Mouse (Mus musculus) midbrain, embryonic 14.5 days (tissue): ENCODE results near the gene Accsl. TPM values are rescaled to one million over a fixed set of nuclear protein-coding genes. Genes with fewer than 3 reads are reported as not detected.

ENCODE experiments used
- ATAC-seq: fragments of 200-750 bp; cut with Nextera tagmentation; 2 replicates; pipeline ENCODE4 v1.8.0; 2017; ENCODE audit warnings: moderate number of reproducible peaks, moderate library complexity; ENCODE audit not compliant: low FRiP score, low TSS enrichment
- DNase-seq: peaks from one replicate; pipeline ENCODE4 v3.0.0-alpha.2; 2015
- H3K27ac ChIP-seq: fragments of 300-500 bp; sonication (generic); replicated peaks from 2 replicates; pipeline ENCODE4 v1.5.1; 2014; ENCODE audit warnings: mild to moderate bottlenecking, low read depth, low read length, moderate library complexity
- H3K27me3 ChIP-seq: fragments of 300-500 bp; sonication (generic); 2 replicates; pipeline ENCODE4 v1.6.1; 2014; ENCODE audit warnings: low read length, control low read depth, mixed read lengths; ENCODE audit not compliant: control insufficient read depth, insufficient read depth
- H3K36me3 ChIP-seq: fragments of 300-500 bp; sonication (generic); 2 replicates; pipeline ENCODE4 v1.6.1; 2014; ENCODE audit warnings: low read length, control low read depth; ENCODE audit not compliant: control insufficient read depth, insufficient read depth
- H3K4me1 ChIP-seq: fragments of 300-500 bp; sonication (generic); 2 replicates; pipeline ENCODE4 v1.6.1; 2014; ENCODE audit warnings: mild to moderate bottlenecking, antibody characterized with exemption, low read length, control low read depth; ENCODE audit not compliant: control insufficient read depth, insufficient read depth
- H3K4me2 ChIP-seq: fragments of 300-500 bp; sonication (generic); 2 replicates; pipeline ENCODE4 v1.6.1; 2014; ENCODE audit warnings: mild to moderate bottlenecking, low read length, moderate library complexity
- H3K4me3 ChIP-seq: fragments of 300-500 bp; sonication (generic); replicated peaks from 2 replicates; pipeline ENCODE4 v1.5.1; 2014; ENCODE audit warnings: low read depth, low read length
- H3K9ac ChIP-seq: fragments of 300-500 bp; sonication (generic); replicated peaks from 2 replicates; pipeline ENCODE4 v1.6.1; 2014; ENCODE audit warnings: mild to moderate bottlenecking, low read length, moderate library complexity
- H3K9me3 ChIP-seq: fragments of 300-500 bp; sonication (generic); 2 replicates; pipeline ENCODE4 v1.6.1; 2016; ENCODE audit warnings: low read length, control low read depth, mixed read lengths; ENCODE audit not compliant: control insufficient read depth
- WGBS: fragments of 180-500 bp; shearing (Covaris S2); extraction: QIAGEN DNeasy Blood & Tissue Kit; methylation state at CpG from one replicate; pipeline ENCODE4 v1.1.7; 2014; 5-methylcytosine and 5-hydroxymethylcytosine counted together
- polyA plus RNA-seq: library from polyadenylated mRNA; unstranded; fragments of >200 nt; fragmentation: Nextera tagmentation; extraction: Ambion mirVana; gene quantifications from 2 replicates; pipeline ENCODE4 v1.2.1, GENCODE M21; 2014

Gene Accsl
- polyA plus RNA-seq, 1 experiment from 2014 or later: 0.18 TPM

- Histone ChIP-seq H3K9me3 (no peaks in the 10 kb centered on the region), H3K4me3 (no peak overlapping the region), H3K4me2 (no peak overlapping the region), H3K36me3 (peaks cover 71% of the 10 kb centered on the region), H3K4me1 (no peaks in the 10 kb centered on the region), H3K27me3 (no peaks in the 10 kb centered on the region), H3K9ac (no peak overlapping the region), H3K27ac (no peak overlapping the region)
- peak; percentile 55 for DNase-seq
- ATAC-seq: no peak
- WGBS: 12% methylated on average over 2 of the region's 2 CpGs
Measured at GRCm38 (mm10) chr2:93809931-93810330, 59.0 kb downstream of the Accsl start.

DNA sequence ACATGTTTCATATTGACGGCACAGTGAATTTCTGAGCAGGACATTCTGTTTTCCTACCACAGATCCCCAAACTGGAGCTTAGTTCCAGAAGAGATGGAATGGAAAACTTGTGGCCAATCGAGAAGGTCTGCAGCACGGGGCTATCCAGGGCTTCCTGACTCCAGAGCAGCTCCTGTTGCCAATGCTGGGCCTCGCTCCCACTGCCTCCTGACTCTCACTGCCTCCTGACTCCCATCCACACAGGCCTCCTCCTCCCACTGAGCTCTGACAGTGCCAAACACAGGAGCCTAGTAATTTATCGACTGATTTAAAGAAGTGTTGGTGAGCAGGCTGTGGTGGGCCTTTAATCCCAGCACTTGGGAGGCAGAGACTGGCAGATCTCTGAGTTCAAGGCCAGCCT lies 60.9 kb downstream of the Accsl start:
- no peaks in the 10 kb centered on the region for H3K4me1 ChIP-seq
- H3K9me3 ChIP-seq: no peaks in the 10 kb centered on the region
- H3K27me3 ChIP-seq: no peaks in the 10 kb centered on the region
- H3K27ac ChIP-seq: no peak overlapping the region
- DNase-seq (no peak), ATAC-seq (no peak)
- no peak overlapping the region for H3K9ac ChIP-seq
- no peak overlapping the region for H3K4me3 ChIP-seq
- WGBS: 91% methylated on average over 5 of the region's 5 CpGs
- peaks cover 80% of the 10 kb centered on the region for H3K36me3 ChIP-seq
- no peak overlapping the region for H3K4me2 ChIP-seq

- Histone ChIP-seq H3K9me3 (no peaks in the 10 kb centered on the region), H3K4me3 (no peak overlapping the region), H3K27ac (no peak overlapping the region), H3K4me1 (no peaks in the 10 kb centered on the region), H3K4me2 (no peak overlapping the region), H3K9ac (no peak overlapping the region), H3K27me3 (no peaks in the 10 kb centered on the region), H3K36me3 (peaks cover 76% of the 10 kb centered on the region)
- DNase-seq: no peak
- WGBS: 84% methylated on average over 8 of the region's 8 CpGs
- no peak for ATAC-seq
Measured at GRCm38 (mm10) chr2:93807440-93807839, 61.5 kb downstream of the Accsl start.

DNA sequence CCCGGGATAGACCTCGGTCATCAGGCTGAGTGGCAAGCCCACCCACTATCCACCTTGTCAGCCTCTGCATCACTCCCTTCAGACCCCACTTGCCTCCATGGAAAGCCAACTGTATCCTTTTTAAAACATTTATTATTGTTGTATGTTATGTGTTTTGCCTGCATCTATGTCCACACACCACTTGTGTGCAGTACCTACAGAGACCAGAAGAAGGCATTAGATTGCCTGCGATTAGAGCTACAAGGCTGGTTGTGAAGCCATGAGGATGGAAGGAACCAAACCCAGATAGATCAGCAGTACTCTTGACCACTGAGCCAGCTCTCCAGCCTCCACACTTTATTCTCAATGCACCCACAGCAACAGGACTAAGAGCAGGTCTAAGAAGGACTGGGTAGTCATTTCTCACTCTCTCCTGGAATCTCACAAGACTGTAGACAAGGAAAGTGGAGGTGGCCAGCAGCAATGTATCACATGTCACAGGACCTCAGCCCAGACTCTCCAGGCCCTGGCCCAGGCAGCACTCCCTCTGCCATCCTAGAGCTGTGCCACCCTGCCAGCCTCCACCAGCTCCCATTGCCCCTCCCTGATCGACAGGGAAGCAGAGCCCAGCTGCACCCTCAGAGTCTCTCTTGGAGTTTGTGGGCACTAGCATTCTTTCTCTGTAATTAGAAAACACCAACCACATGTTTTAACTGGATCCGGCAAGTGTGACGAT lies 62.3 kb downstream of the Accsl start:
- H3K4me2 ChIP-seq: no peak overlapping the region
- H3K36me3 ChIP-seq: peaks cover 76% of the 10 kb centered on the region
- no peaks in the 10 kb centered on the region for H3K27me3 ChIP-seq
- no peaks in the 10 kb centered on the region for H3K9me3 ChIP-seq
- no peak overlapping the region for H3K27ac ChIP-seq
- 96% methylated on average over 6 of the region's 6 CpGs for WGBS
- H3K4me1 ChIP-seq: no peaks in the 10 kb centered on the region
- ATAC-seq (no peak), DNase-seq (no peak)
- no peak overlapping the region for H3K4me3 ChIP-seq
- H3K9ac ChIP-seq: no peak overlapping the region

- Histone ChIP-seq H3K9ac (no peak overlapping the region), H3K4me1 (no peaks in the 10 kb centered on the region), H3K4me3 (no peak overlapping the region), H3K27me3 (no peaks in the 10 kb centered on the region), H3K4me2 (no peak overlapping the region), H3K27ac (no peak overlapping the region), H3K36me3 (peaks cover 68% of the 10 kb centered on the region), H3K9me3 (no peaks in the 10 kb centered on the region)
- WGBS: 88% methylated on average over 4 of the region's 4 CpGs
- ATAC-seq (no peak), DNase-seq (no peak)
Measured at GRCm38 (mm10) chr2:93805523-93805922, 63.4 kb downstream of the Accsl start.

Other genes with a start within 250 kb of the Accsl start
- gene Alx4, start 226.8 kb downstream of the Accsl start, polyA plus RNA-seq: 0.05 and 0.80 TPM in 2 replicates
- gene Ext2, start 46.6 kb downstream of the Accsl start, polyA plus RNA-seq: 61.0 and 69.9 TPM in 2 replicates
- gene Accs, start 19.2 kb downstream of the Accsl start, polyA plus RNA-seq: 4.9 and 5.6 TPM in 2 replicates
- gene Gm13889, start 88.0 kb upstream of the Accsl start, polyA plus RNA-seq: 6.2 TPM in 2 replicates
- gene Gm27027, start 127.2 kb upstream of the Accsl start, polyA plus RNA-seq: not detected in 2 replicates
- gene Alkbh3, start 141.7 kb upstream of the Accsl start, polyA plus RNA-seq: 45.7 and 53.7 TPM in 2 replicates